Mouse (Mus musculus) left cerebral cortex, adult 2 months (tissue): ENCODE data around the gene 9130213A22Rik. TPM values are rescaled to one million over a fixed set of nuclear protein-coding genes. Genes with fewer than 3 reads are reported as not detected.

Source experiments
- DNase-seq, 2 experiments: peaks; one replicate each; pipeline ENCODE4 v3.0.0; 2021 to 2022; ENCODE audit warnings: low spot score in 2 of 2, mixed read lengths in 1 of 2; ENCODE audit errors: extremely low spot score in 1 of 2
- H3K27ac ChIP-seq: fragments of 200-600 bp; 2 replicates; pipeline ENCODE4 v1.8.1; 2022
- H3K4me3 ChIP-seq: fragments of 200-600 bp; 2 replicates; pipeline ENCODE4 v1.8.1; 2022
- CTCF ChIP-seq: fragments of 200-600 bp; IDR thresholded peaks from 2 replicates; pipeline ENCODE4 v1.8.1; 2022; ENCODE audit warnings: antibody characterized with exemption, mild to moderate bottlenecking, moderate library complexity
- intact Hi-C: fragments of 180-260 bp; cut with DNase I; formaldehyde crosslinking; loops from one replicate; pipeline ENCODE4 v1.15.1; 2025
- total RNA-seq, 2 experiments: library from RNA; stranded (reverse); gene quantifications; 2 replicates each; pipeline ENCODE4 v1.2.3; 2021

9130213A22Rik gene
- total RNA-seq, 2 experiments from 2014 or later = 1.3 to 1.4 TPM

DNA sequence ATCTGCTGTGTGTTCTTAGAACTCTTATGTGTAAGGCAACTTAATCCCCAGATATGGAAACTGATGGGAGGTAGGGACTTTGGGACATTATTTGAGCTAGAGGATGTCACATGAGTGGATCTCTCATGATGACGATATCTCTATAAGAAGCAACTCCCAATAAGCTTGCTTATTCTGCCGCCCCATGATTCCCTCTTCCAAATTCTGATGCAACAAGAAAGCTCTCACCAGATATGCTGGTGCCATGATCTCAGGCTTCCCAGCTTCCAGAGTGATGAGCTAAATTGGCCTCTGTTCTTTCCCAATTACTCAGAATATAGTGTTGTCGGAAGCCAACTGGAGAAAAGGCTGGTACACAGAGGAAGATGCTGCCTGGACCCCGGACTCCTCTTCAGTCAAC lies 10.5 kb downstream of the 9130213A22Rik start:
- intact Hi-C loops = no loop called here
- Histone ChIP-seq H3K27ac (peak overlapping the region; percentile 78), H3K4me3 (peak overlapping the region; percentile 31)
- TF ChIP-seq CTCF = no peak
- DNase-seq = peak in 1 of 2 experiments; percentile 13

GRCm38 (mm10) chr11:69111051-69111810 lies 11.2 kb downstream of the 9130213A22Rik start:
- no peak for DNase-seq
- Histone ChIP-seq H3K4me3 (peak overlapping the region; percentile 48), H3K27ac (peak overlapping the region; percentile 4; the same call in 1 of the 2 replicates)
- TF ChIP-seq CTCF = no peak
- intact Hi-C loops = no loop called here

GRCm38 (mm10) chr11:69110319-69111046 lies 11.9 kb downstream of the 9130213A22Rik start:
- peak; percentile 88 to 91 for DNase-seq
- Histone ChIP-seq H3K4me3 (peak overlapping the region; percentile 48), H3K27ac (peak overlapping the region; percentile 4; the same call in 1 of the 2 replicates)
- intact Hi-C loops = loop anchor here (1.0 kb wide), 1 partner anchor 8 kb away; no protein-coding TSS in a partner anchor
- no peak for TF ChIP-seq CTCF

DNA sequence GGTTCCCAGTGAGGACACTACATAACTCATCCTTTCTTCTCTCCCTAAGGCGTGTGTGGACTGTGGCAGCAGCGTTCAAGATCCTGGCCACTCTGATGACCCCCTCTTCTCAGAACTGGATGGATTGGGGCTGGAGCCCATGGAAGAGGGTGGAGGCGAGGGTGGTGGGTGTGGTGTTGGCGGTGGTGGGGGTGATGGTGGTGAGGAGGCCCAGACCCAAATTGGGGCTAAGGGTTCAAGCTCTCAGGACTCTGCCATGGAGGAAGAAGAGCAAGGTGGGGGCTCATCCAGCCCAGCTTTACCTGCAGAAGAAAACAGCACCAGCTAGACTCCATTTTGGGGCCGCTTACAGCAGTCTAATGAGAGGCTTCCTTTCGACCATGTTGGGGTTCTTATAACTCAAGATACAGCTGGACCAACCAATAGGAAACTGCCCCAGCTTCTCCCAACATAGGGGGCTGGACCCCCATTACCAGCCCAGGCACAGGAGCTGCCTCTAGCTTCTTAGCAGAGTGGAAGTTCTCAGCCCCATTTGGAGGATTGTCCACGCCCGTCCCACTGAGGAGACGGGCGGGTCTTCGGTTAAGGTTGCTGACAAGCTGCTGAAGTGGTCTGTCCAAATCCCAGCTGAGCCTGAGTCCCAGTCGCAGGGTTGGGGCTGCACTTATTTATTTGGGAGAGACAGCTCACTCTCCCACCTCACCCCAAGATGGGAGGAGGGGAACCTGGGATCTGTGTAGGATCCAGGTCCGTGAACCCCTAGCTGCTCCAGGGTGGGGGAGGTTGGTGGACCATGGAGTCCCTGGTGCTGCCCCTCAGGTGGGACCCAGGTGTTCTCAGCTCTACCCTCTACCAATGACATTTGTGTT lies 13.1 kb downstream of the 9130213A22Rik start:
- no peak overlapping the region for H3K27ac ChIP-seq
- no peak for DNase-seq
- TF ChIP-seq CTCF = no peak
- H3K4me3 ChIP-seq = no peak overlapping the region
- intact Hi-C loops = no loop called here

DNA sequence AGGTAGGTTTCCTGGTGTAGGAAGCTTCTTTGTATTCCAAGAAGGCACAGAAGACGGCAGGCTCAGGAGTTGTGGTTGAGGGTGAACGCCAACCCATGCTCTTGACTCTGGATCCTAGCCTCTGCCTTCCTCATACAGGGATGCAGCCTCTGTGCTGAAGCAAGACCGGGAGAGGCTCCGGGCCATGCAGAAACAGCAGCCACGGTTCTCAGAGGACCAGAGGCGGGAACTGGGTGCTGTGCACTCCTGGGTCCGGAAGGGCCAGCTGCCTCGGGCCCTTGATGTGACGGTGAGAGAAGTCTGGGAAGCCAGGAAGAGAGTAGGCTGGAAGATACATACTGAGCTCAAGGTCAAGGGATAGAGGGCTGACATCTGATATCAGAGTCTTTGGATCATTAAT lies 14.2 kb downstream of the 9130213A22Rik start:
- H3K4me3 ChIP-seq = no peak overlapping the region
- no peak overlapping the region for H3K27ac ChIP-seq
- DNase-seq = no peak
- no peak for TF ChIP-seq CTCF
- intact Hi-C loops = no loop called here

GRCm38 (mm10) chr11:69107676-69108075 lies 14.7 kb downstream of the 9130213A22Rik start:
- no peak for DNase-seq
- no peak for TF ChIP-seq CTCF
- intact Hi-C loops = no loop called here

DNA sequence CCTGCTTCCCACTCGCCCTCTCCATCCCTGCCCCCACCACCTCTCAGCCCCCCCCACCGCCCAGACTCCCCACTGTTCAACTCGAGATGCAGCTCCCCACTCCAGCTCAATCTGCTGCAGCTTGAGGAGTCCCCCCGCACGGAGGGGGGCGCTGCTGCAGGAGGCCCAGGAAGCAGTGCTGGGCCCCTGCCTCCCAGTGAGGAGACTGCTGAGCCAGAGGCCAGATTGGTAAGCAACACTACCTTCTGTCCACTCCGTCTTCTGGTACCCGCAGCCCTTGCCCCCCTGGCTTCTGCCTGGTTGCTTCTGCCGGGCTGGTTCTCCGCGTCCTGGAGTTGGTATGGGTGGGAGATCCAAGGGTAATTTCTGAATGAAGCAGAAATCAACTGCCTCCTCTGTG lies 15.5 kb downstream of the 9130213A22Rik start:
- intact Hi-C loops = no loop called here
- DNase-seq = no peak
- H3K27ac ChIP-seq = no peak overlapping the region
- H3K4me3 ChIP-seq = no peak overlapping the region
- TF ChIP-seq CTCF = no peak

More at GRCm38 (mm10) chr11:69107676-69108075, 14.7 kb downstream of the 9130213A22Rik start:
- H3K27ac ChIP-seq = no peak overlapping the region
- H3K4me3 ChIP-seq = no peak overlapping the region

GRCm38 (mm10) chr11:69106299-69106698 lies 16.1 kb downstream of the 9130213A22Rik start:
- intact Hi-C loops = no loop called here

GRCm38 (mm10) chr11:69105796-69106195 lies 16.6 kb downstream of the 9130213A22Rik start:
- no peak for TF ChIP-seq CTCF
- no peak overlapping the region for H3K27ac ChIP-seq
- no peak overlapping the region for H3K4me3 ChIP-seq
- no peak for DNase-seq
- intact Hi-C loops = no loop called here

More at GRCm38 (mm10) chr11:69106299-69106698, 16.1 kb downstream of the 9130213A22Rik start:
- H3K4me3 ChIP-seq = no peak overlapping the region
- DNase-seq = peak in 1 of 2 experiments; percentile 10
- H3K27ac ChIP-seq = no peak overlapping the region
- no peak for TF ChIP-seq CTCF

DNA sequence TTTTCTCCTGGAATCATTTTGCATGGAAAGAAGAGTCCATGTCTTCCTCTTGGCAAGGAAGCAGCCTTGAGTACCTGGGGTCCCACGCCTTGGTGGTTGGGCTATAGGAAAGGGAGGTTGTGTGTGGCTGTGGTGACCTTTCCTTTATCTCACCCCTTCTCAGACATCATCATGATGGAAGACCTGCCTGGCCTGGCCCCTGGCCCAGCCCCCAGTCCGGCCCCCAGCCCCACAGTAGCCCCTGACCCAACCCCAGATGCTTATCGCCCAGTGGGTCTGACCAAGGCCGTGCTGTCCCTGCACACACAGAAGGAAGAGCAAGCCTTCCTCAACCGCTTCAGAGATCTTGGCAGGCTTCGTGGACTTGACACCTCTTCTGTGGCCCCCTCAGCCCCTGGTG lies 17.2 kb downstream of the 9130213A22Rik start:
- H3K4me3 ChIP-seq = no peak overlapping the region
- DNase-seq = no peak
- TF ChIP-seq CTCF = no peak
- H3K27ac ChIP-seq = no peak overlapping the region
- intact Hi-C loops = no loop called here

DNA sequence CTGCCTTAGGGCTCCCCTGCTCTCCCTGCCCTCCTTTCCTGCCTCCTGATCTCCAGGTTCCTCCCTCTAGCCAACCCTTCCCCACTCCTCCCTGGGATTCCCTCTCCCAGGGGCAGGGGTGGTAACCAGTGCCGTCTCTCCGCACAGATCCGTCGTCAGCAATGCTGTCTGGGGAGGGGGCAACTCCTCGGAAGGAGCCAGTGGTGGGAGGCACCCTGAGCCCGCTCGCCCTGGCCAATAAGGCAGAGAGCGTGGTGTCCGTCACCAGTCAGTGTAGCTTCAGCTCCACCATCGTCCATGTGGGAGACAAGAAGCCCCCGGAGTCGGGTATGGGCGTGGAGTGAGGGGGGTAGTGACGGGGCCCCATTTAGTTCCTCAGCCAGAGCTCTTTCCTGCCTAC lies 17.9 kb downstream of the 9130213A22Rik start:
- Histone ChIP-seq H3K27ac (no peak overlapping the region), H3K4me3 (no peak overlapping the region)
- no peak for DNase-seq
- no peak for TF ChIP-seq CTCF
- intact Hi-C loops = no loop called here
